Mouse (Mus musculus) c-Kit-negative CD71-positive TER-119-positive erythroid progenitor cells, embryonic 14.5 days (primary cell): ENCODE data around the gene Emc3.

Experiments used
- DNase-seq: peaks from one replicate; pipeline ENCODE4 v3.0.0-alpha.2; 2013; ENCODE audit warnings: low read depth, low spot score

Gene Emc3

DNA sequence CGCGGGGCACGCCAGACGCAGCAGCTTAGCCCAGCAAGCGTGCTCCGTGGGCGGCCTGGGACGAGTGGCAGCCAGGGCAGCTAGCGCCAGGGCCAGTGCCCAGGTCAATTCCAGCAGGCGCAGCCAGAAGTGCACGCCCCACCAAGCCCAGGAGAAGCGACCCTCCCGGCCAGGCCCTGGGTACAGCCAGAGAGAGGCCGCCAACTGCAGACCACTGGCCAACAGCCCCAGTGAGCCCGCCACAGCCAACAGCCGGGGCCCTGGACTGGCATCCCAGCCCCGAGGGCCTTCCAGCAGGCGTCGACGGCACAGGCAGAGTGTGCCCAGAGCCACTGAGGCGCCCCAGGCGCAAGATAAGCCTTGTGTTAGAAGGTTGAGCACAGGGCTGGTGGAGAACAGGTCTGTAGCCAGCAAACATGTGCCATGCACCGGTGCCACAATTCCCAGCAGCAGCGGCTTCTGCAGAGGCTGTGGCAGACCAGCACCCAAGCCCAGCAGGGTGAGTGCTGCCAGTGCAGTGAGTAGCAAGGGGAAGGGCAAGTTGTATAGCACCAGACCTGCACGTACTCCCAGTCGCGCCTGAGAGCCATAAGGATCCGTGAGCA lies 36.3 kb downstream of the Emc3 start:
- DNase-seq = no peak

DNA sequence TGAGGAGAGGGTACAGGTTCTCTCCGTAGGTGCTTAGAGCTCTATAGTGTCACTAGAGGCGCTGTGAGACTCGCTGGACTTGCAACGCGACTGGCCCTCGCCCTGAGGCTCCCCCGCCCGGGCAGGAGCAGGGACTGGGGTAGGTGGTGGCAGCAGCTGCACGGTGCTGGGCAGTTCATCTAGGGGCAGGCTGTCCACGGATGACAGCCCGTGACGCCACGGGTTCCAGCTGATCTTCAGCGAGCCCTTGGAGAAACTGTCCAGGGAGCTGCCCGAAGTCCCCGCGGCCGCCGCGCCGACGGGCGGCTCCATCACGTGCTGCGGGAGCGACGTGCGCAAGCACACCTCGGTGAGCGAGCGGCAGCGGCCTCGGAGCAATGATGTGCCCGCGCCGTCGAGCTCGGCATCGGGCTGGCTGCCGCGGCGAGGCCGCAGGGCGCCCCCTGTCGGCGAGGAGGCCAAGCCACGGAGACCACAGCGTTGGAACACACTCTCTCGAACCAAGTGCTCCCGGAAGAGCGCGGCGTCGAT lies 37.1 kb downstream of the Emc3 start:
- peak; percentile 42 for DNase-seq

DNA sequence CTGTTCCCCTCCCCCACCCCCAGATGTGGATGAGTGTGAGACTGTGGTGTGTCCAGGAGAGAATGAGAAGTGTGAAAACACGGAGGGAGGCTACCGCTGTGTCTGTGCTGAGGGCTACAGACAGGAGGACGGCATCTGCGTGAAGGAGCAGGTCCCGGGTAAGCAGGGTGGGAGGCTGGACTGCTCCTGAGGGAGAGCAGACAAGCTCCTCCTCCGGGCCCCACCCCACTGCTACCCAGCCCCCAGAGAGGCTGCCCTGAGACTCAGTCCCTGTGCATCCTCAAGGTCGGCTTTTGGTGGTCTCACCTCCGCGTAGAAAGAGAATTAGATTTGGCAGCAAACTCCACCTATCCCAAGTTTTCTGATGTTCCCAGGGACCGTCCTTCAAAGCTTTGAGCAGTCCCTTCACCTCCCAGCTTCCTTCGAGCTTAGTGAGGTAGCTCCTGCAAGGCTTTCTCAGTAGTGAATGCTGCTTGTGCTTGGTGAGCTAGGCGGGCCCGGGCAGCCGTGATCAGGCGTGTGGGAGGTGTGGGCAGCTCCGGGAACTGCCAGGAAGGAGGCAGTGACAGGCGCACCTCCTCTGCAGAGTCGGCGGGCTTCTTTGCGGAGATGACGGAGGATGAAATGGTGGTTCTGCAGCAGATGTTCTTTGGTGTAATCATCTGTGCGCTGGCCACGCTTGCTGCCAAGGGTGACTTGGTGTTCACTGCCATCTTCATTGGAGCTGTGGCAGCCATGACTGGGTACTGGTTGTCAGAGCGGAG lies 39.2 kb downstream of the Emc3 start:
- no peak for DNase-seq

DNA sequence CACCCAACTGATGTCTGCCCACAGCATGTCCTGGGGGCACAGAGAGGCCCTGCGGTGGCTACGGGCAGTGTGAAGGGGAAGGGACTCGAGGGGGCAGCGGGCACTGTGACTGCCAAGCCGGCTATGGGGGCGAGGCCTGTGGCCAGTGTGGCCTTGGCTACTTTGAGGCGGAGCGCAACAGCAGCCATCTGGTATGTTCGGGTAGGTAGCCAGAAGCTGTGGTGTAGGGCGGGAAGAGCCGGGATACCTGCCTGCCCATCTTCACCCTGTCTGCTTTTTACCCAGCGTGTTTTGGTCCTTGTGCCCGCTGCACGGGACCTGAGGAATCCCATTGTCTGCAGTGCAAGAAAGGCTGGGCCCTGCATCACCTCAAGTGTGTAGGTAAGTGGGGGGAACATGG lies 42.0 kb downstream of the Emc3 start:
- no peak for DNase-seq

DNA sequence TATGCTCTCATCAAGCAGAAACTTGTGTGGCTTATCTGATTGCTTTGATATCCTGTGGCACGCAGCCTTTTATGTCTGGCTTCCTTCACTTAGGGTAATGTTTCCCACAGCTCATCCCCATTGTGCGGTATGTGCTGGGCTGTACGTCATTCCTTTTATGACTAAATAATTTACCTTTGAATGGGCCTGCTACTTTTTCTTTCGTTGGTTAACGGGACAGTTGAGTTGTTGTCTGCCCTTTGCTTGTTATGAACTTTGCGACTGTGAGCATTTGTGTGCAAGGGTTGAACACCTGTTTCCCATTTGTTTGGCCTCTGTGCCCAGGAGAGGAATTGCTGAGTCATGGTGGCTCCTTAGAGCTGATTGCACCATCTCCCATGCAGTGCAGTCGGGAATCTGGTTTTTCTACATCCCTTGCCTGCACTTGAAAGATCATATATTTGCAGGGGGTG lies 44.3 kb downstream of the Emc3 start:
- no peak for DNase-seq

DNA sequence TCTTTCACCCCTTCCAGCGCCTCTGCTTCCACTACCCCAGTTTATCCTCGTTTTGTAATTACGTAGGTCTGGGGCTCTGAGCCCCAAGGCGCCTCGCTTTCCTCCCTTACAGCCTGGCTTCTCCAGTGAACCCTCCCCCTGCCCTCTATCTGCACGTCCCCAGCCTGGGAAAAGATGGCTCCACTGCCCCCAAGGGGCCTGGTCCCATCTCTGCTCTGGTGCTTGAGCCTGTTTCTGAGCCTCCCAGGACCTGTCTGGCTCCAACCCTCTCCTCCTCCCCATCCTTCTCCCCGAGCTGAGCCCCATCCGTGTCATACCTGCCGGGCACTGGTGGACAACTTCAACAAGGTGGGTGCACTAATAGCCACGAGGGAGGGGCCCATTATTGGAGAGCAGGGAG lies 47.7 kb downstream of the Emc3 start:
- DNase-seq = no peak

DNA sequence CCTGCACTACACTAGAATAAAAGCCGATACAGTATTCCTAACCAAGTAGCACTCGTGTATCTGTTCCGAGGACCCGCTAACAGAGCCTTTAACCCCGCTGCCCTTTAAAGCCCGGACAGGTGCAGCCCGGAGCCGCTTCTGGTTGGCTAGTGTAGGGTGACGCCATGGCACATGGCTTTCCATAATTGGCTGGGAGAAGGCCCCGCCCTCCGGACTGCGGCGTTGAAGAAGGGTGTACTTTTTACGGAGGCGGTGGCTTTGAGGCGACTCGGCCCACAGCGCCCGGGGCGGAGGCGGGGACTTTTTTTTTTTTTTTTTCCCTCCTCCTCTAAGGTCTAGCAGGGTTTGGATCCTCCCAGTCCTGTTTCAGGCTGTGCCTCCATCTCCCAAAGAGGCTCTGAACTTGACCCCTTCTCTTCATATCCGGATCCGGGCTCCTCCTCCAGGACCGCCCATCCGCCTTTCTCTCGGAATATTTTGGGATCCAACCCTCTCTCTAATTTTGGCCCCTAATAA lies 48.3 kb downstream of the Emc3 start, which contains the start of gene Creld1:
TSS of gene Creld1 (plus strand) at position 198 of the 516 bp plus-strand sequence.
- DNase-seq = peak; percentile 90

DNA sequence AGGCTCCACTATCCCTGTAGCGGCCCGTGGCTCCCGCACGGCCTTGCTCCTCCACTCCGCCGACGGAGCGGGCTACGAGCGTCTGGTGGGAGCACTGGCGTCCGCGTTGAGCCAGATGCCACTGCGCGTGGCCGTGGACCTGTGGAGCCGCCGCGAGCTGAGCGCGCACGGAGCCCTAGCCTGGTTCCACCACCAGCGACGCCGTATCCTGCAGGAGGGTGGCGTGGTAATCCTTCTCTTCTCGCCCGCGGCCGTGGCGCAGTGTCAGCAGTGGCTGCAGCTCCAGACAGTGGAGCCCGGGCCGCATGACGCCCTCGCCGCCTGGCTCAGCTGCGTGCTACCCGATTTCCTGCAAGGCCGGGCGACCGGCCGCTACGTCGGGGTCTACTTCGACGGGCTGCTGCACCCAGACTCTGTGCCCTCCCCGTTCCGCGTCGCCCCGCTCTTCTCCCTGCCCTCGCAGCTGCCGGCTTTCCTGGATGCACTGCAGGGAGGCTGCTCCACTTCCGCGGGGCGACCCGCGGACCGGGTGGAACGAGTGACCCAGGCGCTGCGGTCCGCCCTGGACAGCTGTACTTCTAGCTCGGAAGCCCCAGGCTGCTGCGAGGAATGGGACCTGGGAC lies 48.9 kb downstream of the Emc3 start:
- no peak for DNase-seq

DNA sequence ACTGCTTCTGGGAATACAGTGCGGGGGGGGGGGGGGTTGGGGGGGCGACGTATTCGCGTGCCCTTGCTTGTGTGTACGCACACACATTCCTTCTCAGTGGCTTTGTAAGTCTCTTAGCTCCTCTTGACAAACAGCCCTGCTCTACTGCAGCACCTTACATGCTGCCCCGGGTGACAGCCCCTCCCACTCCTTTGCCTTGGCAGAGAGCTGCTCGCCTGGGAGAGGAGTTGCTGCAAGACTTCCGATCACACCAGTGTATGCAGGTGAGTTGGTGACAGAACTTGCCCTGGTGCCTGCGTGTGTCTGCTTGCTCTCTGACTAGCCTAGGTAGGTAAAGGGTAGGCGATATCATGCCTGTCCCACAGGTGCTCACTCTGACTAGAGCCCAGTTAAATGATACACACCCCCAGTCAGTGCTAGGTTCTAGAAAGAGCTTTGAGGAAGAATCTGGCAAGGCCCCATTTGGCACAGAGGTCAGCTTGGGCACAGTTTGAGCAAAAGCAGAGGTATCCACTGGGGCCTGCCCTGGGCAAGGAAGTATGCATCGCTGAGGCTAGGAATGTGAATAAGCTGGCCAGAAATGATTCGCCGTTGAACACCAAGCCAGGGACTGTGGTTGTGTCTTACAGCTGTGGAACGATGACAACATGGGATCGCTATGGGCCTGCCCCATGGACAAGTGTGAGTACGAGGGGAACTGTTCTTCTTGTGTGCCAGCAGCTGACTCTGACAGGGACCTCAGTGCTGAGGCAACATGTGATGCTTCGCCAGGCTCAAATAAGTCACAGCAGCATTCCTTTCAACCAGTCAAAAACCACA lies 50.7 kb downstream of the Emc3 start:
- no peak for DNase-seq

DNA sequence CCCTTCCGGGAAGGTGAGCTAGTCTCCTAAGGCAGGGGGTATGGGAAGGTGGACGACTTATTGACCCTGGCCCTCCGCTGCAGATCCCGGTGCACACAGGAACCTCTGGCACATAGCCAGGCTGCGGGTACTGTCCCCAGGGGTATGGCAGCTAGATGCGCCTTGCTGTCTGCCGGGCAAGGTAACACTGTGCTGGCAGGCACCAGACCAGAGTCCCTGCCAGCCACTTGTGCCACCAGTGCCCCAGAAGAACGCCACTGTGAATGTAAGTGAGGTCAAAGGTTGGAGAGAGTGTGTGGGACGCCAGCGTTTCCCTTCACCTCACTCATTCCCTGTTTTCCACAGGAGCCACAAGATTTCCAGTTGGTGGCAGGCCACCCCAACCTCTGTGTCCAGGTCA lies 52.5 kb downstream of the Emc3 start:
- DNase-seq = no peak

DNA sequence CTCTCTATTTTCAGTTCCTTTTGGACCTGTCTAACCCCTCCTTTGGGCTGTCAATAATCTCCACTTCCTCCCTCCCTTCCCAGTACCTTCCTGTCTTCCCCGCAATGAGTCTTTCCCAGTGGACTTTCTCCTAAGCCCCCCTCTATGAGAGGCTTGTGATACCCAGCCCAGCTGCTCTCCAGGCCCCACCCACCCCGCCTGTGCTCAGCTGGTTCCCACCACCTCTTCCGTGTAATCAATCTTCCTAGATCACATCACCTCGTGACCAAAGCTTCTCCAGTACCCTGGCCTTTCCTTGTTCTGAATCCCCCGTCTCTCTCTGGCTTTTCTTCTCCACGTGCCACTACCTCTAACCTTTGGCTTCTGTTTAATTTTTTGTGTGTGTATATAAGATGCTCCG lies 54.1 kb downstream of the Emc3 start:
- no peak for DNase-seq

DNA sequence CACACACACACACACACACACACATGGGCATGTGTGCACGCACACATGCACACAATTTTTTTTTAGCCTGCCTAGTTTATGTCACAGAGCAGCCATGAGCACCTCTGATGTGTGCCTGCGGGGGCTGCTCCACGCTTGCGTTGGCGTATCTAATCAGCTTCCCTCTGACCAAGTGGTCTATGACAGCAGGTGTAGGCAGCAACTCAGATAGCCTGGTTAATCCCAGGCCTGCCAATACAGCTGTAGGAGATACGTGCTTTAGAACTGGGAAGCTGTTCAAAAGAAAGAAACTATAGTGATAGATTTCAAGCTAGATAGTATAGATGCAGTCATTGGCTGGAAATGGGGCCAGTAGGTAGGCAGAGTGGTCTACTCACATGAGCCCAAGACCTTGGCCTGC lies 57.7 kb downstream of the Emc3 start:
- DNase-seq = no peak

DNA sequence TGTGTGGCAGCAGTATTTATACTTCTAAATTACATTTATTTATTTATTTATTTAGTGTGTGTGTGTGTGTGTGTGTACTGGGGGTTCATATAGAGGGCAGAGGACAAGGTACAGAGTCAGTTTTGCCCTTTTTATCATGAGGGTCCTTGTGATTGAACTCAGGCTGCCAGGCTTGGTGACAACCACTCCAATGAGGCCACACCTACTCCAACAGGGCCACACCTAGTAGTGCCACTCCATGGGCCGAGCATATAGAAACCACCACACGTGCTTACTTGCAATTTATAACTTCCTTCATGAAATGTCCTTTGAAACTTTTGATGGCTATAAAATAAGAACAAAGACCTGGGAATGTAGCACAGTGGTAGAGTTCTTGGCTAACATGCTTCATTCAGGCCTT lies 58.2 kb downstream of the Emc3 start:
- no peak for DNase-seq

DNA sequence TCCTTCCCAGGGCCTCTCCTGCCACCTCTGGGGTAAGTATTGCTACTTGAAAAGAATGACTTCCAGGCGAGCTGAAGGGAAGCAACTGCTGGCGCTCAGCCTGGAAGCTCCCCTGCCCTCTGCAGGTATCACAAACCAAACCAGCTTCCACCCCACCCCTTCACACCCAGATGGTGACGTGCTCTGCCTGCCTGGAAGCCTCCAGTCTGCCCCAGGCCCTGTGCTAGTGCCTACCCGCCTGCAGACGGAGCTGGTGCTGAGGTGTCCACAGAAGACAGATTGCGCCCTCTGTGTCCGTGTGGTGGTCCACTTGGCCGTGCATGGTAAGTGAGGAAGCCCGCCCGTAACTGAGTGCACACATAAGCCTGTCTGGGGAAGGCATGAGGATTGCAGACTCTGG lies 59.4 kb downstream of the Emc3 start:
- DNase-seq = no peak

DNA sequence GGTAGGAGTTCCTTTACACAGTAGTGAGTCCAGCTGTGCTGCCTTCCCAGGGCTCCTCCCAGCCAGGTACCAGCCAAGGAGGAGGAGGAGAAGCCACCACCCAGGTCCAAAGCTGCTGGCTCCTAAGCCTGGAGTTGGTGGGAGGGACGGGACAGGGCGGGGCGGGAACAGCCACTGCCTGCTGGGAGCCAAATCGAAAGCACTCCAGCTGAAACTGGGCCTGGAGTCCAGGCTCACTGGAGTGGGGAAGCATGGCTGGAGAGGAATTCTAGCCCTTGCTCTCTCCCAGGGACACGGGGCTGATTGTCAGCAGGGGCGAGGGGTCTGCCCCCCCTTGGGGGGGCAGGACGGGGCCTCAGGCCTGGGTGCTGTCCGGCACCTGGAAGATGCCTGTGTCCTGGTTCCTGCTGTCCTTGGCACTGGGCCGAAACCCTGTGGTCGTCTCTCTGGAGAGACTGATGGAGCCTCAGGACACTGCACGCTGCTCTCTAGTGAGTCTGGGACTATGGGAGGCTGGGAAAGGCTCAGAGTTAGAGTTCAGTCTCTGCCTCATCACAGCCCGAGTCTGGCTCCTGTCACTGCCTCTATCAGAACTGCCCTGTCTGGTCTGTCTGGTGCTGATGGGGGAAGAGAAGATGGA lies 60.0 kb downstream of the Emc3 start, which contains the start of gene Il17rc:
TSS of gene Il17rc (plus strand) at position 131 of the 640 bp plus-strand sequence.
- DNase-seq = no peak

DNA sequence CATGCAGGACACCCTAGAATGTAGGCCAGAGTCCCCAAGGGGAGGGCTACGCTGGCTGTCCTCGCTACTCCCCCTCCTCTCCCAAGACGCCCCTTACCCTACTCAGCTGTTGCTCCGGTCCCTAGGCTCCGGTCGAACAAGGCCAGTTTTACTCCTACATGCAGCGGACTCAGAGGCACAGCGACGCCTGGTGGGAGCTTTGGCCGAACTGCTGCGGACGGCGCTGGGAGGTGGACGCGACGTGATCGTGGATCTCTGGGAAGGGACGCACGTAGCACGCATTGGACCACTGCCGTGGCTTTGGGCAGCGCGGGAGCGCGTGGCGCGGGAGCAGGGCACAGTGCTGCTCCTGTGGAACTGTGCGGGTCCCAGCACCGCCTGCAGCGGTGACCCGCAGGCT lies 62.0 kb downstream of the Emc3 start:
- no peak for DNase-seq

DNA sequence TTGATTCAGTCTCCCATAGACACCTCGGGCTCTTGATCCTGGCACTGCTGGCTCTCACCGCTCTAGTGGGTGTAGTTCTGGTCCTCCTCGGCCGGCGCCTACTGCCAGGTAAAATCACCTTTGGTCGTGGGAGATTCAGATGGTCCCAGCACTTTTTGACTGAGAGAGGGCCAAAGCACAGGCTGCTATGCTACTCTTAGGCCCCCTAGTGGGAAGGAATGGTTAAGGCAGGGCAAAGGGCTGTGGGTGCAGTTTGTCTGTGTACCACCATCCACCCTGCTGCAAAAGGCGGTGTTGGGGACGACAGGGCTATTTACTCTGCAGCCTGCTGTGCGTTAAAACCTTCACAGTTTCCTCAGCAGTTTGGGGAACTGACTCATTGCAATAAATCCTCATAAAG lies 62.4 kb downstream of the Emc3 start:
- no peak for DNase-seq

DNA sequence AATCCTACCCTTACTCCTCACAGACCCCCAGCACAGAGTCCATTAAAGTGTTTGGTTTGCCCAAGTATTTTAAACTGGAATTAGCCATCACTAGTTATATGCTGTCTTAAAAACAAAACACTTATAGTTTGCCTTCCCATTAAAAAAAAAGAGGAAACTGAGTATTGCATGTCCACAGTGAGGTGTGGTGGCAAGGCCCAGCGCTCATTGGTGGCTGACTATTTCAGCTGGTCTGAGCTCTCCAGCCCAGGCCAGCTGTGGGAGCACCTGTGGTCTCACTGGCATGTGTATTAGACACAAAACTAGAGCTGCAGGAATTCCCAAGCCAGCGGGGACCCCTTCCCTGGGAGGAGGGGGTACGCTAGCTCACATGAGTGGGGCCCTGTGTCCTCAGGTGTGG lies 62.9 kb downstream of the Emc3 start:
- DNase-seq = no peak

DNA sequence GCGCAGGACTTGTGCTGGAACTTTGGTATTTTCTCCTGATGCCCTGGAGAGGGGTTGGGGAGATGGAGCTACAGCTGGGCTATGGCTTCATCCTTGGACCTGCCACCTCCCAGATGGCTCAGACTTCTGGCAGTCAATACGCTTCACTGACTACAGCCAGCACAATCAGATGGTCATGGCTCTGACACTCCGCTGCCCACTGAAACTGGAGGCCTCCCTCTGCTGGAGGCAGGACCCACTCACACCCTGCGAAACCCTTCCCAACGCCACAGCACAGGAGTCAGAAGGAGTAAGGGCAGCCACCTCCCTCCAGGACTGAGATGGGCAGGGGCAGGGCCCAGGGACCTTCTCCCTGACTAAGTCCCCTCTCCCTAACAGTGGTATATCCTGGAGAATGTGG lies 65.8 kb downstream of the Emc3 start:
- DNase-seq = no peak
